Mouse (Mus musculus) kidney, adult 9 months (tissue): ENCODE measurements around the gene Vmn1r100.
"Not testable (repeated sequence)": the region's sequence is repeated elsewhere in the genome, so short reads cannot be mapped to it uniquely, and the experiment has no call there.

Experiments used
- DNase-seq: peaks from one replicate; pipeline ENCODE4 v3.0.0; 2022

Vmn1r100 gene

DNA sequence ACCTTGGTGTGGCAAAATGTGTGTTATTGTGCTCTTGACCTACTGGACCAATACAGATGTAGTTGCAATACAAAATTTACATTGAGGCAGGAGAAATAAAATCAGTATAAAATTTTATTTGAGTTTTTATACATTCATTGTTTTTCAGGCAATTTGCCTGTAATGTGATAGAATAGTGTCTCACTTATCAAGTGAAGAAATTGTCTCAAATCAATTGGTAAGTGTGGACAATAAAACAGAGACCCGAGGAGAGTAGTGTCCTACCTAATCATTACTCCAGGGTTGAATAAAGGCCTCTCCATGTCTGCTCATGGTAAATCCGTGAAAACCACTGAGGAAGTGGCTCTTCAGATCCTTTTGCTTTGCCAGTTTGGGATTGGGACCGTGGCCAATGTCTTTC is at the start of gene Vmn1r100:
Vmn1r100 (plus strand) TSS at position 301 of the 400 bp plus-strand sequence.
- not testable (repeated sequence) for DNase-seq

DNA sequence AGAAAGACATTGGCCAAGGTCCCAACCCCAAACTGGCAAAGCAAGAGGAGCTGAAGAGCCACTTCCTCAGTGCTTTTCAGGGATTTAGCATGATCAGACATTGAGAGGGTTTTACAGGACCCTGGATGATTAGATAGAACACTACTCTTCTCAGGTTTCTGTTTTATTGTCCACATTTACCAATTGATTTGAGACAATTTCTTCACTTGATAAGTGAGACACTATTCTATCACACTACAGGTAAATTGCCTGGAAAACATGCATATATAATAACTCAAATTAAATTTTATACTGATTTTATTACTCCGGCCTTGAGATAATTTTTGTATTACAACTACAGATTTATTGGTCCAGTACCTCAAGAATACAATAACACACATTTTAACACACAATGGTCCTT is 42.4 kb upstream of the Vmn1r100 start, which contains the start of gene Gm5728:
Gm5728 (minus strand) TSS at position 101 of the 400 bp plus-strand sequence.
- not testable (repeated sequence) for DNase-seq

DNA sequence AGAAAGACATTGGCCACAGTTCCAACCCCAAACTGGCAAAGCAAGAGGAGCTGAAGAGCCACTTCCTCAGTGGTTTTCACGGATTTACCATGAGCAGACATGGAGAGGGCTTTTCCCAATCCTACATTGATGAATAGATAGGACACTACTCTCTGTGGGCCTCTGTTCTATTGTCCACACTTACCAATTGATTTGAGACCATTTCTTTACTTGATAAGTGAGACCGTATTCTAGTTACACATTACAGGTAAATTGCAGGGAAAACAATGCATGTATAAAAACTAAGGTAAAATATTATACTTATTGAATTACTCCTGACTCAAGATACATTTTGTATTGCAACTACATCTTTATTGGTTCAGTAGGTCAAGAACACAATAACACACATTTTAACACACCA is 24.8 kb downstream of the Vmn1r100 start, which contains the start of gene Vmn1r101:
Vmn1r101 (minus strand) TSS at position 101 of the 400 bp plus-strand sequence.
- DNase-seq, result not testable (repeated sequence)
